Mouse (Mus musculus) forebrain, embryonic 10.5 days (tissue): ENCODE results near the gene Cdc73. TPM values are rescaled to one million over a fixed set of nuclear protein-coding genes. Genes with fewer than 3 reads are reported as not detected.

Experiments used
- DNase-seq: peaks from one replicate; pipeline ENCODE4 v3.0.0-alpha.2; 2017; ENCODE audit warnings: low spot score; ENCODE audit errors: extremely low spot score
- H3K27ac ChIP-seq: fragments of 300-500 bp; sonication (generic); 2 replicates; pipeline ENCODE4 v1.5.1; 2016; ENCODE audit warnings: mild to moderate bottlenecking
- H3K27me3 ChIP-seq: fragments of 300-500 bp; sonication (generic); 2 replicates; pipeline ENCODE4 v1.6.1; 2016; ENCODE audit warnings: mild to moderate bottlenecking; ENCODE audit not compliant: poor library complexity, severe bottlenecking
- H3K36me3 ChIP-seq: fragments of 300-500 bp; sonication (generic); replicated peaks from 2 replicates; pipeline ENCODE4 v1.6.1; 2016; ENCODE audit warnings: mild to moderate bottlenecking, moderate library complexity
- H3K4me1 ChIP-seq: fragments of 300-500 bp; sonication (generic); 2 replicates; pipeline ENCODE4 v1.6.1; 2016
- H3K4me3 ChIP-seq: fragments of 300-500 bp; sonication (generic); 2 replicates; pipeline ENCODE4 v1.5.1; 2016; ENCODE audit warnings: mild to moderate bottlenecking, moderate library complexity
- H3K9me3 ChIP-seq: fragments of 300-500 bp; sonication (generic); 2 replicates; pipeline ENCODE4 v1.6.1; 2016; ENCODE audit warnings: mild to moderate bottlenecking, moderate library complexity
- WGBS: fragments of 180-500 bp; shearing (Covaris S2); methylation state at CpG from one replicate; pipeline ENCODE4 v1.1.7; 2016; 5-methylcytosine and 5-hydroxymethylcytosine counted together
- polyA plus RNA-seq: library from polyadenylated mRNA; unstranded; fragments of >200 nt; fragmentation: Nextera tagmentation; extraction: Ambion mirVana; gene quantifications from 2 replicates; pipeline ENCODE4 v1.2.1, GENCODE M21; 2016

Gene Cdc73
- 33.8 and 33.9 TPM in 2 replicates for polyA plus RNA-seq

GRCm38 (mm10) chr1:143702741-143703262 is at the start of gene Cdc73:
TSS of gene Cdc73 (minus strand) at chr1:143702893.
- peak within 1 kb of the TSS; percentile 84 for H3K4me3 ChIP-seq
- H3K4me1 ChIP-seq = peaks cover 23% of the 10 kb centered on the region
- H3K9me3 ChIP-seq = no peaks in the 10 kb centered on the region
- H3K36me3 ChIP-seq = peaks cover 12% of the 10 kb centered on the region
- WGBS = 0% methylated on average over 67 of the region's 74 CpGs
- no peaks in the 10 kb centered on the region; the same call in 1 of the 2 replicates for H3K27me3 ChIP-seq
- peak; percentile 88 for DNase-seq
- peak within 1 kb of the TSS; percentile 97 for H3K27ac ChIP-seq

GRCm38 (mm10) chr1:143745871-143746270 is 43.2 kb upstream of the Cdc73 start:
- H3K4me3 ChIP-seq = no peak overlapping the region
- no peak overlapping the region for H3K27ac ChIP-seq
- no peak for DNase-seq
- H3K36me3 ChIP-seq = peaks cover 67% of the 10 kb centered on the region
- no peaks in the 10 kb centered on the region for H3K27me3 ChIP-seq
- H3K4me1 ChIP-seq = peaks cover 22% of the 10 kb centered on the region
- no peaks in the 10 kb centered on the region for H3K9me3 ChIP-seq
- WGBS = 91% methylated on average over 10 of the region's 10 CpGs

- H3K27ac ChIP-seq = peak overlapping the region; percentile 78
- WGBS = 42% methylated on average over 6 of the region's 6 CpGs
- H3K9me3 ChIP-seq = no peaks in the 10 kb centered on the region
- peaks cover 45% of the 10 kb centered on the region for H3K36me3 ChIP-seq
- peak; percentile 15 for DNase-seq
- peak overlapping the region; percentile 14; the same call in 1 of the 2 replicates for H3K4me3 ChIP-seq
- H3K27me3 ChIP-seq = no peaks in the 10 kb centered on the region
- H3K4me1 ChIP-seq = peaks cover 37% of the 10 kb centered on the region
Observed at GRCm38 (mm10) chr1:143742186-143742585, 39.5 kb upstream of the Cdc73 start.

- Histone ChIP-seq H3K4me1 (peaks cover 37% of the 10 kb centered on the region), H3K9me3 (no peaks in the 10 kb centered on the region), H3K36me3 (peaks cover 36% of the 10 kb centered on the region), H3K27ac (no peak overlapping the region), H3K4me3 (no peak overlapping the region), H3K27me3 (no peaks in the 10 kb centered on the region)
- 85% methylated on average over 5 of the region's 5 CpGs for WGBS
- DNase-seq = no peak
Observed at GRCm38 (mm10) chr1:143741331-143741730, 38.6 kb upstream of the Cdc73 start.

- WGBS = 93% methylated on average over 10 of the region's 10 CpGs
- no peak overlapping the region for H3K27ac ChIP-seq
- H3K4me3 ChIP-seq = no peak overlapping the region
- H3K9me3 ChIP-seq = no peaks in the 10 kb centered on the region
- no peaks in the 10 kb centered on the region for H3K27me3 ChIP-seq
- peaks cover 37% of the 10 kb centered on the region for H3K4me1 ChIP-seq
- peaks cover 29% of the 10 kb centered on the region for H3K36me3 ChIP-seq
- no peak for DNase-seq
Observed at GRCm38 (mm10) chr1:143740581-143740980, 37.9 kb upstream of the Cdc73 start.

GRCm38 (mm10) chr1:143739361-143740350 is 37.0 kb upstream of the Cdc73 start:
- Histone ChIP-seq H3K27ac (peak overlapping the region; percentile 94), H3K27me3 (no peaks in the 10 kb centered on the region), H3K9me3 (no peaks in the 10 kb centered on the region), H3K4me3 (peak overlapping the region; percentile 79), H3K4me1 (peaks cover 37% of the 10 kb centered on the region), H3K36me3 (peaks cover 19% of the 10 kb centered on the region)
- peak; percentile 77 for DNase-seq
- WGBS = under 1% methylated on average over 69 of the region's 71 CpGs

GRCm38 (mm10) chr1:143738811-143739210 is 36.1 kb upstream of the Cdc73 start:
- Histone ChIP-seq H3K9me3 (no peaks in the 10 kb centered on the region), H3K27me3 (no peaks in the 10 kb centered on the region), H3K27ac (peak overlapping the region; percentile 94), H3K4me3 (peak overlapping the region; percentile 79), H3K36me3 (peaks cover 11% of the 10 kb centered on the region), H3K4me1 (peaks cover 37% of the 10 kb centered on the region)
- no peak for DNase-seq
- 33% methylated on average over 11 of the region's 11 CpGs for WGBS

GRCm38 (mm10) chr1:143733914-143734410 is 31.3 kb upstream of the Cdc73 start:
- WGBS = 86% methylated on average over 5 of the region's 5 CpGs

GRCm38 (mm10) chr1:143731691-143732090 is 29.0 kb upstream of the Cdc73 start:
- Histone ChIP-seq H3K4me3 (no peak overlapping the region), H3K27me3 (no peaks in the 10 kb centered on the region), H3K27ac (no peak overlapping the region), H3K4me1 (no peaks in the 10 kb centered on the region), H3K36me3 (no peaks in the 10 kb centered on the region), H3K9me3 (no peaks in the 10 kb centered on the region)
- 47% methylated on average over 4 of the region's 4 CpGs for WGBS
- DNase-seq = no peak

More at GRCm38 (mm10) chr1:143733914-143734410, 31.3 kb upstream of the Cdc73 start:
- Histone ChIP-seq H3K27me3 (no peaks in the 10 kb centered on the region), H3K4me1 (peaks cover 2% of the 10 kb centered on the region; the same call in 1 of the 2 replicates), H3K36me3 (no peaks in the 10 kb centered on the region), H3K4me3 (no peak overlapping the region), H3K27ac (no peak overlapping the region), H3K9me3 (no peaks in the 10 kb centered on the region)
- no peak for DNase-seq

GRCm38 (mm10) chr1:143730899-143731298 is 28.2 kb upstream of the Cdc73 start:
- WGBS = 77% methylated on average over 2 of the region's 2 CpGs
- DNase-seq = no peak
- H3K4me3 ChIP-seq = no peak overlapping the region

GRCm38 (mm10) chr1:143727701-143728445 is 25.2 kb upstream of the Cdc73 start:
- no peak overlapping the region for H3K27ac ChIP-seq
- H3K36me3 ChIP-seq = no peaks in the 10 kb centered on the region
- 88% methylated on average over 9 of the region's 9 CpGs for WGBS
- no peaks in the 10 kb centered on the region for H3K4me1 ChIP-seq
- DNase-seq = no peak
- H3K9me3 ChIP-seq = no peaks in the 10 kb centered on the region
- no peak overlapping the region for H3K4me3 ChIP-seq
- no peaks in the 10 kb centered on the region for H3K27me3 ChIP-seq

More at GRCm38 (mm10) chr1:143730899-143731298, 28.2 kb upstream of the Cdc73 start:
- H3K9me3 ChIP-seq = no peaks in the 10 kb centered on the region
- H3K36me3 ChIP-seq = no peaks in the 10 kb centered on the region
- H3K27ac ChIP-seq = no peak overlapping the region
- H3K4me1 ChIP-seq = no peaks in the 10 kb centered on the region
- no peaks in the 10 kb centered on the region for H3K27me3 ChIP-seq

GRCm38 (mm10) chr1:143724456-143725064 is 21.9 kb upstream of the Cdc73 start:
- no peak overlapping the region for H3K4me3 ChIP-seq
- no peaks in the 10 kb centered on the region for H3K27me3 ChIP-seq
- no peaks in the 10 kb centered on the region for H3K9me3 ChIP-seq
- no peaks in the 10 kb centered on the region for H3K4me1 ChIP-seq
- WGBS = 84% methylated on average over 5 of the region's 5 CpGs
- H3K36me3 ChIP-seq = no peaks in the 10 kb centered on the region
- no peak for DNase-seq
- H3K27ac ChIP-seq = no peak overlapping the region
